Comparison of ENCODE assay signal across 7 mouse cellular contexts in genomic region chr7:79799048-79799447, GRCm38 (mm10). TPM values are rescaled to one million over a fixed set of nuclear protein-coding genes. Genes with fewer than 3 reads are reported as not detected.
DNase-seq lines count a peak whose midpoint lies in the region; TF ChIP-seq lines count a peak whose summit lies in the region.

No protein-coding gene starts in this region.

- peaks cover 69% of the 10 kb centered on the region for H3K27me3 ChIP-seq in E14TG2a.4 (ENCODE audit: insufficient read depth, low read length)

- DNase-seq in adrenal gland, adult (ENCODE audit: inconsistent age in 2 of 2, low spot score in 1 of 2): peak; percentile 76 to 94
- DNase-seq in embryo, embryonic 10 days (ENCODE audit: low spot score): peak; percentile 89
- peak; percentile 80 for DNase-seq in heart, adult 8-10 months (ENCODE audit: low spot score)
- peak; percentile 42 to 90 for DNase-seq in layer of hippocampus, adult 8-10 months (ENCODE audit: low spot score in 2 of 2)
- DNase-seq in lung, postnatal 25 days (ENCODE audit: low spot score): peak; percentile 75
- peak; percentile 26 for DNase-seq in spleen, adult 12 weeks (ENCODE audit: low spot score)

- H3K36me3 ChIP-seq in E14TG2a.4 (ENCODE audit: insufficient read depth, low read length): no peaks in the 10 kb centered on the region

- H3K4me1 ChIP-seq in E14TG2a.4 (replicated peaks; ENCODE audit: low read depth, low read length): peaks cover 16% of the 10 kb centered on the region

- peak; percentile 68 for TF ChIP-seq CTCF in E14TG2a.4 (conservative IDR thresholded peaks at IDR 0.05; ENCODE audit: low read length)

- H3K9me3 ChIP-seq in E14TG2a.4 (ENCODE audit: low read length): no peaks in the 10 kb centered on the region

- no peak overlapping the region for H3K4me3 ChIP-seq in E14TG2a.4 (replicated peaks; ENCODE audit: low read length)

RNA-seq across cellular contexts. Expression of gene Mesp1, which starts 5.5 kb away (rescaled TPM):
- total RNA-seq in heart, adult 8-10 months (2022): not detected
- total RNA-seq in layer of hippocampus, adult 8-10 months (2022): not detected

RNA-seq across cellular contexts. Expression of gene Mesp2, which starts 11.5 kb away (rescaled TPM):
- total RNA-seq in heart, adult 8-10 months (2022): under 1 TPM in 3 of 4 experiments, not detected in 1; 0.22 to 0.23 (median 0.22) TPM
- total RNA-seq in layer of hippocampus, adult 8-10 months (2022): 1 to 10 TPM in 3 of 4 experiments, under 1 TPM in 1; 0.87 to 2.0 (median 1.6) TPM

RNA-seq across cellular contexts. Expression of gene Wdr93, which starts 56.1 kb away (rescaled TPM):
- total RNA-seq in heart, adult 8-10 months (2022): not detected
- under 1 TPM; 0.26 to 0.43 (median 0.39) TPM for total RNA-seq in layer of hippocampus, adult 8-10 months (2022)

RNA-seq across cellular contexts. Expression of gene Pex11a, which starts 56.1 kb away (rescaled TPM):
- 10 to 100 TPM; 15.7 to 29.2 (median 22.4) TPM for total RNA-seq in heart, adult 8-10 months (2022)
- 10 to 100 TPM; 10.1 to 14.3 (median 10.6) TPM for total RNA-seq in layer of hippocampus, adult 8-10 months (2022)

Comparison
In these comparisons a context has a peak if more than half of its experiments do, and no peak if none do; other contexts are left out.
1. DNase-seq: peak in every context shown above with its lines; median percentile 89 in embryo, embryonic 10 days; 85 in adrenal gland, adult; 80 in heart, adult 8-10 months; 75 in lung, postnatal 25 days; 66 in layer of hippocampus, adult 8-10 months; 26 in spleen, adult 12 weeks.